Comparison of ENCODE assay signal across 12 mouse cellular contexts in the genomic region with DNA sequence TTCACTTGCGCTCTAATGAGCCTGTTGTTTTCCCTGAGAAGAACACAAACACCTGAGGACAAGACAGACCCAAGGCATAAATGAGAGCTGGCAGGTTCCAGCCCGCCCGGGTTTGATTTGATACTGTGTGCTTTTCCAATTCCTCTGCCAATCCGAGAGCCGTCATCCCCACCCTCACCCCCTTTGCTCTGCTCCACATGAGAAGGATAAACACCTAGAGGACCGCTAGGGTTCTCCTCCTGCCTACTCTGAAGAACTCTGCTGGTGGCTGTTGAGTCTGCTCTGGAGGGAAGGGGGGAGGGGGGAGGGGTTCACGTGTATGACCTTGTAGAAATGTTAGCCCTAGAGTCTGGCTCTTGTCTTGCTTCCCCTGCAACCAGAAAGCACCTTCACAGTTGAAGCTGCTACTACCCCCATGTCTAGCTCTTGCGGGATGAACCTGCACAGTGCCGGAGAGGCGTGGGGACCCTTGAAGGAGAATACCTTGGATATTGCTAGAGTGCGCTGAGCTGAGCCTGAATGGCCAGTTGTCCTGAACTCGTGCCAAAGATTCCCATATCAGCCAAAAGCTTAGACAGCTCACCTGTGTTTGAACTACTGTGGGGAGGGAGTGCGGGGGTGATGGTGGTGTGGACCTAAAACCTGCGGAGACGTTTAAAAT.
DNase-seq lines count a peak whose midpoint lies in the region; ATAC-seq lines count a peak whose summit lies in the region.
"Had no signal": no experiment of that assay in that cellular context is flagged by ENCODE, and none has a peak within 500 bp of the region (broad histone marks: within the 10 kb centered on the region; RNA-seq: fewer than 3 reads in every experiment).

No protein-coding gene starts in this region.

- H3K4me3 ChIP-seq in lung, embryonic 15.5 days = no peak overlapping the region
- no peak overlapping the region for H3K4me3 ChIP-seq in forebrain, embryonic 15.5 days
- no peak overlapping the region for H3K4me3 ChIP-seq in neural tube, embryonic 12.5 days
- H3K4me3 ChIP-seq: limb, embryonic 13.5 days had no signal

- no peaks in the 10 kb centered on the region for H3K9me3 ChIP-seq in lung, embryonic 15.5 days
- no peaks in the 10 kb centered on the region for H3K9me3 ChIP-seq in forebrain, embryonic 15.5 days
- H3K9me3 ChIP-seq in neural tube, embryonic 12.5 days = no peaks in the 10 kb centered on the region
- H3K9me3 ChIP-seq: limb, embryonic 13.5 days had no signal

- no peak overlapping the region for H3K9ac ChIP-seq in lung, embryonic 15.5 days
- H3K9ac ChIP-seq in forebrain, embryonic 15.5 days (replicated peaks) = no peak overlapping the region
- H3K9ac ChIP-seq in neural tube, embryonic 12.5 days = no peak overlapping the region
- H3K9ac ChIP-seq: limb, embryonic 13.5 days had no signal

- no peaks in the 10 kb centered on the region for H3K36me3 ChIP-seq in lung, embryonic 15.5 days
- no peaks in the 10 kb centered on the region for H3K36me3 ChIP-seq in forebrain, embryonic 15.5 days
- no peaks in the 10 kb centered on the region for H3K36me3 ChIP-seq in neural tube, embryonic 12.5 days
- H3K36me3 ChIP-seq: limb, embryonic 13.5 days had no signal

- WGBS in lung, embryonic 15.5 days = 40% methylated on average over 15 of the region's 15 CpGs
- 8% methylated on average over 15 of the region's 15 CpGs for WGBS in forebrain, embryonic 15.5 days
- WGBS in neural tube, embryonic 12.5 days = 55% methylated on average over 15 of the region's 15 CpGs

- H3K4me1 ChIP-seq in lung, embryonic 15.5 days = 0 out of 2 replicates have a peak, but pooled peaks cover 6% of the 10 kb centered on the region
- H3K4me1 ChIP-seq in forebrain, embryonic 15.5 days = peaks cover 27% of the 10 kb centered on the region
- H3K4me1 ChIP-seq in neural tube, embryonic 12.5 days = peaks cover 15% of the 10 kb centered on the region

- no peak for DNase-seq in frontal cortex, postnatal 25 days (ENCODE audit: low spot score in 2 of 2)
- DNase-seq in lung, postnatal 4 days = no peak
- DNase-seq in right cerebral cortex, adult 2 months (ENCODE audit: low spot score in 2 of 2) = no peak
- DNase-seq in adrenal gland, postnatal 36 days = no peak
- DNase-seq: heart, postnatal 36 days; kidney, postnatal 4 days; lung, postnatal 36 days had no signal

- peaks cover 1% of the 10 kb centered on the region; the same call in 1 of the 2 replicates for H3K27me3 ChIP-seq in lung, embryonic 15.5 days
- H3K27me3 ChIP-seq in forebrain, embryonic 15.5 days = no peaks in the 10 kb centered on the region
- H3K27me3 ChIP-seq in neural tube, embryonic 12.5 days (replicated peaks) = no peaks in the 10 kb centered on the region

- peak; percentile 51; the same call in 1 of the 2 replicates for ATAC-seq in frontal cortex, adult (ENCODE audit: low TSS enrichment)
- ATAC-seq in lung, embryonic 15.5 days (ENCODE audit: borderline replicate concordance, extremely low read depth, low FRiP score, low TSS enrichment) = peak; percentile 42; the same call in 1 of the 2 replicates
- peak; percentile 55 for ATAC-seq in forebrain, embryonic 15.5 days (replicated peaks)
- peak; percentile 49; the same call in 1 of the 2 replicates for ATAC-seq in neural tube, embryonic 12.5 days (ENCODE audit: low FRiP score, low read depth)

- H3K27ac ChIP-seq in lung, embryonic 15.5 days = no peak overlapping the region
- H3K27ac ChIP-seq in forebrain, embryonic 15.5 days (replicated peaks) = 0 out of 2 replicates have a peak overlapping the region, but pooled peaks have one; percentile 23
- H3K27ac ChIP-seq in neural tube, embryonic 12.5 days = no peak overlapping the region
- H3K27ac ChIP-seq: limb, embryonic 13.5 days had no signal

- peak overlapping the region; percentile 18; the same call in 1 of the 2 replicates for H3K4me2 ChIP-seq in lung, embryonic 15.5 days
- H3K4me2 ChIP-seq in forebrain, embryonic 15.5 days (replicated peaks) = peak overlapping the region; percentile 21
- peak overlapping the region; percentile 28; the same call in 1 of the 2 replicates for H3K4me2 ChIP-seq in neural tube, embryonic 12.5 days (replicated peaks)
- H3K4me2 ChIP-seq: limb, embryonic 13.5 days had no signal
